ENCODE assay signal across 13 mouse cellular contexts in the genomic region with DNA sequence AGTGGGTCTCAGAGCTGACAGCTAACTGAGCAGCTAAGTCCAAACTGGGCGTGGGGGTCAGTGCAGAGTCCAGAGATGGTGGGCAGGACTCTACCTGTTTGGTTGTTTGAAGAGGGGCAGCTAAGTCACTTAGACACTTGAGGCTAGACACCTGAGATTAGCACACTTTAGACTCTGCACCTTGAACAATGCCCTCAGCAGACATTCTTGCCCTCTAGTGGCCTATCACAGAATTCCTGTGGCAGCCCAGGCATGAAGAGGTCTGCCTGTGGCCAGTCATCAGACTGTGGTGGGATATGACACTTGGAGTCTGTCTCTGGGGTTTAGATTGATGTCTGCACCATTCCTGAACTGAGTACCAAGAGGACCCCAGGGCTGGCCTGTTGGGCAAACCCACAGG. TPM values are rescaled to one million over a fixed set of nuclear protein-coding genes. Genes with fewer than 3 reads are reported as not detected.
DNase-seq lines count a peak whose midpoint lies in the region; TF ChIP-seq lines count a peak whose summit lies in the region.
"Had no signal": no experiment of that assay in that cellular context is flagged by ENCODE, and none has a peak within 500 bp of the region (broad histone marks: within the 10 kb centered on the region; RNA-seq: fewer than 3 reads in every experiment).

No protein-coding gene starts in this region.

- H3K4me1 ChIP-seq in CH12.LX (ENCODE audit: control insufficient read depth in 1 of 2, insufficient read depth in 2 of 2) = peaks cover 3 to 11% of the 10 kb centered on the region in 2 experiments; a peak in 2 of 4 replicates
- H3K4me1 ChIP-seq: liver, embryonic 13.5 days had no signal

- no peak overlapping the region for H3K4me3 ChIP-seq in layer of hippocampus, adult 2 months
- H3K4me3 ChIP-seq in CH12.LX (replicated peaks in 1 of 3; ENCODE audit: low read depth in 2 of 3, low read length in 2 of 3, poor library complexity in 1 of 3) = no peak overlapping the region
- H3K4me3 ChIP-seq: liver, embryonic 13.5 days; megakaryocyte, embryonic 14.5 days had no signal

- dilution Hi-C loops in CH12.LX (cut with MboI; ENCODE audit: extremely low pct_ligation_motif_present, extremely low pct_unique_long_range_greater_than_20kb, low sequenced_read_pairs) = no loop called here

- H3K9me3 ChIP-seq in CH12.LX (replicated peaks; ENCODE audit: low read length) = no peaks in the 10 kb centered on the region
- H3K9me3 ChIP-seq: liver, embryonic 13.5 days had no signal

- no peaks in the 10 kb centered on the region for H3K27me3 ChIP-seq in CH12.LX (replicated peaks)
- H3K27me3 ChIP-seq: liver, embryonic 13.5 days; megakaryocyte, embryonic 14.5 days had no signal

- TF ChIP-seq POLR2A in CH12.LX (IDR thresholded peaks at IDR 0.05; ENCODE audit: low read depth, low read length) = no peak

- H3K9ac ChIP-seq in CH12.LX (ENCODE audit: insufficient read depth, low read depth) = no peak overlapping the region
- H3K9ac ChIP-seq: liver, embryonic 13.5 days had no signal

- peaks cover 8% of the 10 kb centered on the region for H3K79me2 ChIP-seq in CH12.LX (replicated peaks; ENCODE audit: control insufficient read depth, extremely low read depth, insufficient read depth, poor library complexity, severe bottlenecking)

- no peak for TF ChIP-seq RAD21 in CH12.LX (IDR thresholded peaks at IDR 0.05; ENCODE audit: low read depth, low read length)

- H3K27ac ChIP-seq in layer of hippocampus, adult 2 months = no peak overlapping the region
- no peak overlapping the region for H3K27ac ChIP-seq in CH12.LX (ENCODE audit: insufficient read depth, low read depth)
- H3K27ac ChIP-seq: liver, embryonic 13.5 days had no signal

- in situ Hi-C loops in CH12.LX (cut with MboI; ENCODE audit: low pct_ligation_motif_present, low pct_unique_long_range_greater_than_20kb, low sequenced_read_pairs) = no loop called here

- TF ChIP-seq CTCF in layer of hippocampus, adult 2 months (conservative IDR thresholded peaks at IDR 0.05) = peak; percentile 54
- peak in 1 of 2 experiments; percentile 24; a peak in 3 of 4 replicates for TF ChIP-seq CTCF in CH12.LX (conservative IDR thresholded peaks at IDR 0.05 in 1 of 2, IDR thresholded peaks at IDR 0.05 in 1 of 2; ENCODE audit: low read depth in 2 of 2, low read length in 2 of 2)

- H3K4me2 ChIP-seq in CH12.LX (ENCODE audit: insufficient read depth, low read depth, poor library complexity, severe bottlenecking) = no peak overlapping the region
- H3K4me2 ChIP-seq: liver, embryonic 13.5 days had no signal

- H3K36me3 ChIP-seq in CH12.LX (replicated peaks in 1 of 2; ENCODE audit: control insufficient read depth in 1 of 2, insufficient read depth in 1 of 2, low read length in 1 of 2) = peaks cover 66 to 94% of the 10 kb centered on the region in 2 experiments

- TF ChIP-seq EP300 in CH12.LX (IDR thresholded peaks at IDR 0.05; ENCODE audit: low read length) = no peak

- DNase-seq in layer of hippocampus, adult 2 months (ENCODE audit: low spot score in 2 of 2) = no peak
- DNase-seq in layer of hippocampus, adult 8-10 months (ENCODE audit: low spot score in 2 of 2) = no peak
- peak; percentile 13 for DNase-seq in CH12.LX (ENCODE audit: extremely low read depth)
- peak; percentile 62 for DNase-seq in ZHBTc4 (ENCODE audit: low read depth, low spot score)
- DNase-seq in kidney, postnatal 10 days = peak; percentile 37
- no peak for DNase-seq in thymus, postnatal 0 days (ENCODE audit: low spot score)
- no peak for DNase-seq in testis, postnatal 10 days (ENCODE audit: low spot score)
- DNase-seq in thymus, adult 18-20 months = no peak
- DNase-seq: cerebellum, adult 2 months; embryo, embryonic 11 days; heart, postnatal 36 days; liver, embryonic 13.5 days had no signal

TF ChIP-seq in CH12.LX, 34 proteins besides CTCF, POLR2A, EP300 and RAD21:
- TF ChIP-seq JUND (conservative IDR thresholded peaks at IDR 0.05; ENCODE audit: low read depth, low read length) (no peak), SIN3A (IDR thresholded peaks at IDR 0.05; ENCODE audit: low read length) (no peak), MAFK (IDR thresholded peaks at IDR 0.05; ENCODE audit: insufficient replicate concordance, low read length) (no peak), MEF2A (IDR thresholded peaks at IDR 0.05; ENCODE audit: borderline replicate concordance, low read depth, low read length) (no peak), USF2 (conservative IDR thresholded peaks at IDR 0.05; ENCODE audit: low read depth, low read length) (no peak), JUN (IDR thresholded peaks at IDR 0.05; ENCODE audit: insufficient read depth, low read depth, low read length) (no peak), E2F4 (IDR thresholded peaks at IDR 0.05; ENCODE audit: insufficient replicate concordance, low read depth, low read length) (no peak), IRF4 (IDR thresholded peaks at IDR 0.05; ENCODE audit: low read depth, low read length) (no peak), CHD2 (IDR thresholded peaks at IDR 0.05; ENCODE audit: low read length) (no peak), HCFC1 (IDR thresholded peaks at IDR 0.05; ENCODE audit: low read depth, low read length) (no peak)
TF ChIP-seq in CH12.LX: peak in this region for 0.

RNA-seq across cellular contexts. Expression of gene Zfp64, which starts 7.7 kb away (rescaled TPM):
- 10 to 100 TPM; 17.0 to 17.6 TPM for total RNA-seq in layer of hippocampus, adult 2 months (2021)
- 10 to 100 TPM; 14.5 to 20.1 (median 16.6) TPM for total RNA-seq in layer of hippocampus, adult 8-10 months (2022)
- total RNA-seq in CH12.LX (2012; rRNA removed) = 25.1 and 25.8 TPM in 2 replicates
- total RNA-seq in CH12.LX (2014; rRNA removed) = 20.0 and 22.2 TPM in 2 replicates
- polyA plus RNA-seq in CH12.LX (2012; ENCODE audit: insufficient read length, low read depth) = 31.4 and 37.0 TPM in 2 replicates
- polyA plus RNA-seq in thymus, postnatal 0 days (2015; fragmentation: Nextera tagmentation; extraction: Ambion mirVana) = 33.8 and 35.0 TPM in 2 replicates

Comparison
In these comparisons a context has a peak if more than half of its experiments do, and no peak if none do; other contexts are left out.
1. DNase-seq: peak in CH12.LX (single experiment), ZHBTc4 (single experiment) and kidney, postnatal 10 days (single experiment); none in layer of hippocampus, adult 2 months (0 of 2), layer of hippocampus, adult 8-10 months (0 of 2), thymus, postnatal 0 days (single experiment), testis, postnatal 10 days (single experiment) and thymus, adult 18-20 months (0 of 2).